Mouse (Mus musculus) CD4-positive, CD25-positive, alpha-beta regulatory T cell, adult 9 weeks (primary cell): ENCODE results near the gene Pole2. TPM values are rescaled to one million over a fixed set of nuclear protein-coding genes. Genes with fewer than 3 reads are reported as not detected.

Experiments used
- polyA plus RNA-seq: library from polyadenylated mRNA; unstranded; fragments of 100-300 nt; shearing (Covaris generic); gene quantifications from one replicate; pipeline ENCODE4 v1.2.1, GENCODE M21; 2017

The Pole2 gene
- polyA plus RNA-seq = 9.6 TPM

GRCm38 (mm10) chr12:69227776-69228466 is at the start of gene Pole2:
Gene Pole2 (minus strand): TSS chr12:69228195.

GRCm38 (mm10) chr12:69240876-69241275 is 12.9 kb upstream of the Pole2 start, which contains the start of gene Klhdc1:
Gene Klhdc1 (plus strand): TSS chr12:69241176.

GRCm38 (mm10) chr12:69204052-69204833 is 23.8 kb downstream of the Pole2 start, which contains the start of gene Gm49384:
Gene Gm49384 (minus strand): TSS chr12:69204267.

GRCm38 (mm10) chr12:69198164-69198535 is 29.8 kb downstream of the Pole2 start, which contains the start of gene Dnaaf2:
Gene Dnaaf2 (minus strand): TSS chr12:69198429.

GRCm38 (mm10) chr12:69196444-69197377 is 31.3 kb downstream of the Pole2 start, which contains the start of gene Gm49383:
Gene Gm49383 (minus strand): TSS chr12:69197104.

GRCm38 (mm10) chr12:69183583-69184308 is 44.2 kb downstream of the Pole2 start, which contains the start of the genes Rpl36al and Mgat2:
Gene Rpl36al (minus strand): TSS chr12:69184083.
Gene Mgat2 (plus strand): TSS chr12:69184157.

GRCm38 (mm10) chr12:69168461-69169106 is 59.4 kb downstream of the Pole2 start, which contains the start of gene Lrr1:
Gene Lrr1 (plus strand): TSS chr12:69168814.

GRCm38 (mm10) chr12:69158765-69159577 is 69.0 kb downstream of the Pole2 start, which contains the start of gene Rps29:
Gene Rps29 (minus strand): TSS chr12:69159186.

Other genes starting within 250 kb of the Pole2 start
- 2,794 TPM for gene Rps29, start 69.0 kb downstream of the Pole2 start, polyA plus RNA-seq
- 1.2 TPM for gene Lrr1, start 59.4 kb downstream of the Pole2 start, polyA plus RNA-seq
- 505 TPM for gene Rpl36al, start 44.1 kb downstream of the Pole2 start, polyA plus RNA-seq
- gene Mgat2, start 44.0 kb downstream of the Pole2 start, polyA plus RNA-seq = 10.8 TPM
- 23.6 TPM for gene Gm49383, start 31.1 kb downstream of the Pole2 start, polyA plus RNA-seq
- gene Dnaaf2, start 29.8 kb downstream of the Pole2 start, polyA plus RNA-seq = 7.3 TPM
- gene Gm49384, start 23.9 kb downstream of the Pole2 start, polyA plus RNA-seq = 25.9 TPM
- 26.4 TPM for gene Klhdc1, start 13.0 kb upstream of the Pole2 start, polyA plus RNA-seq
- gene Klhdc2, start 68.5 kb upstream of the Pole2 start, polyA plus RNA-seq = 15.9 TPM
- 151 TPM for gene Nemf, start 129.0 kb upstream of the Pole2 start, polyA plus RNA-seq
- 13.5 TPM for gene Arf6, start 144.0 kb upstream of the Pole2 start, polyA plus RNA-seq
- gene Gm9887, start 144.3 kb upstream of the Pole2 start, polyA plus RNA-seq = not detected